Mouse (Mus musculus): ENCODE data around the gene Ifitm10.
"Not testable (repeated sequence)": the region's sequence is repeated elsewhere in the genome, so short reads cannot be mapped to it uniquely, and the experiment has no call there.

Ifitm10 gene

DNA sequence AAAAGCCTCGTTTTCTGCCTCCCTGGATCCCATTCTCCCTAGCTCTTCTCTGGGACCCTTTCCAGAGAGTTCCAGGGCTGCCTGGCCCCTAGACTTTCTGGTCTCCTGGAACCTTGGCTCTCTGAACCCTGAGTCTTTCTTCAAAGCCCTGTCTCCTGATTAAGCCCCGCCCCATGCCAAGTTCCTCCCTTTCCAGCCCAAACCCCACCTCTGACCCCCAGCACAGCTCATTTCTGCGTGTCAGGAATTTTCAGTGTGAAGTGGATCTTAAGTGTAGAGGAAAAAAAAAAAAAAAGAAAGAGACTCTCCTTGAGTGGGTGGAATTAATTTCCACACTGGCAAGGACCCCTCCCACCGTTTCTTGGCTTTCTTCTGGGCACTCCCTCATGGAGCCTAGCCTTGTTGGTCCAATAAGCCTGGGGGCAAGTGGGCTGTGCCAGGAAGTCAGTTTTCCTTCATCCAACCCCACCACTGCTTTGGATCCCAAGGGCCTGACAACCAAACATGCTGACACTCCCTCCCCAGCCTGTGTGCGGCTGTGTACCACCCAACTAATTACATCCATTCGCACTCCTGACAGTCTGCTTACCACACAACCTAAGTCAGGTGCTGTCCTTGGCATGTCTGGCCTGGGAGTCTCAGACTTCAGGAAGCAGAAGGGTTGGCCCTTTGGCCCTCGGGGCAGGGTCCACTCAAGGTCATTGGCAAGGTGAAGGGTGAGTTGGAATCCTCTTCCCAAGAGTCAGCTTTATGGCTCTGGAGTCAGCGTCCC lies at the start of gene Ifitm10:
Gene Ifitm10, minus strand, starts transcription at position 113 of the 772 bp plus-strand sequence.
- DNase-seq = no peak

DNA sequence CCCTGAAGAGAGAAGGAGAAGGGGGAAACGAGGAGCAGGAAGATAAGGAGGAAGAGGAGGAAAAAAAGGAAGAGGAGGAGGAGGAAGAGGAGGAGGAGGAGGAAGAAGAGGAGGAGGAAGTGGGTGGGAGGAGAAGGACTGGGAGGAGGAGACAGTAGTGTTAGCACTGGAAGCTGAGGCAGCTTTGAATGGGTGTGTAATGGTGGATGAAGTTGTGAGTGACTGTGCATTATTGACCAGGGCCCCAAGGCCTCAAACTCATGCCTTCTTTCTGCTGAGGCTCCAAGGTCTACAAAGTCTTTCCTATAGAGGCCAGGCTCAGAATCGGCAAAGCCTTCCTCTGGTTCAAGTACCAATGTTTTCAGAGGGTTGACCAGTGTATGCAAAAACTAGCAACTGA lies 48.3 kb upstream of the Ifitm10 start:
- no peak for DNase-seq

DNA sequence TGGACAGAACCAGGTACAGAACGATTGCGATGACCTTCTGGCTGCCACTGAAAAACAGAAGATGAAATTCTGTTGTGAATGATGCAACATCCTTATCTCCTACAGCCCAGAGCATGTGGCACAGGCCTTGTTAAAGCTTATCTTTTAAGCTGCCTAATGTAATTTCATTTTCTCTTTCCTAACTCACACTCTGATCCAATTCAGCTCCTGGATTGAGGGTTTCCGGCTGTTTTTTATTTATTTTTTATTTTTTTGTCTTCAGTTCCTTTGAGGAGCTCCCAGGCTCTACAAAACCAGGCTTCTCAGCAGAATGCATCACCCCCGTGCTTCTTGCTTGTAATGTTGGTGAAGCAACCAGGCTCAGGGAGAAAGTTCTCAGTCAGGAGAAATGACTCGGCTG lies 46.3 kb upstream of the Ifitm10 start:
- DNase-seq = no peak

DNA sequence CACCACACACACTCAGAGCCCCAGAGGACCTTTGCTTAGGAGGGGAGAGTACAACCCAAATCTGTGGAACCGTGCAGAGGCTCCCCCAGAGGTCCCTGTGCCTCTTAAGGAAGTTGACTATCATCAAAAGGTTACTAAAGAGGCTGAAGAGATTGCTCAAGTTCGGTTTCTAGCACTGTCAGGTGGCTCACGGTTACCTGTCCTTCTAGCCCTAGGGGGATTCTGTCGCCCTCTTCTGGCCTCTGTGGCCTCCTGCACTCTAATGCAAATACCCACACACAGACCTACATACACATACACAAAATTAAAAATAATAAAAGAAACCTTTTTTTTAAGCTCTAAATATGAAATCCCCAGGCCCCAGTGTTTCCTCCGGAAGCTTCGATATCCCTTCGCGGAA lies 45.1 kb upstream of the Ifitm10 start:
- no peak for DNase-seq

DNA sequence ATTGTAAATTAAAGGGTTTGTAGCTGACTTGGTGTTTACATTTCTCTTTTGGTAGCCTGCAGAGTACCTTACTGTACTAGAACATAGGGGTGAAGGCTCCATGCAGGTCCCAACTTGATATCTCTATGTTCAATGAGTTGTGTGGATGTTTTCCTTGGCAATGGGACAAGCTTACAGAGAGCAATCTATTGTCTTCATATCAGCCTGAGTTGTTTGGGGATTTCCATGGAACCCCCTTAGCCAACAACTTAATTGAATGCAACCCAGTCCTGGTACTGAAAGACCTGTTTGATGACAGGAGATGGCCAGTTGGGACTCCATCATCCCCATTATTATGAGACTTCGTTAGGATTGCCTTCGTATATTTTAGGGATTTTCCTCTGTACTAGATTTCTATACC lies 44.5 kb upstream of the Ifitm10 start:
- DNase-seq = no peak

DNA sequence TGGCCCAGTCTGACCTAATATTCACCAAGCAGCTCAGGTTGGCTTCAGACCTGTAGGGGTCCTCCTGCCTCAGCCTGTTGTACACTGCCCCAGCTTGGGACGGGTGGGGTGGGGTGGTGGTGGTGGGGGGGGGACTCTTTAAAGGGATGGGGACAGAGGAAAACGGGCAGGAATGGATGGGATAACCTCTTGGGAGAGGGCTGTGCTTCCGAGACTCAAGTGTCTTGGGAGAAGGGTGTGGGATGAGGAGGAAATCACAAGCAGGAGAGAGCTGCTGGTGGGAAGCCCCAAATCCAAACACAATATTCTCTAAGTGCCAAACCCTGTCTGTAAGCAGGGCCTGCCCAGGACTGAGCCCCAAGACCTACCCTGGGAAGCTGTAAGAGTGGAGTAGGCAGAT lies 42.7 kb upstream of the Ifitm10 start:
- DNase-seq = no peak

DNA sequence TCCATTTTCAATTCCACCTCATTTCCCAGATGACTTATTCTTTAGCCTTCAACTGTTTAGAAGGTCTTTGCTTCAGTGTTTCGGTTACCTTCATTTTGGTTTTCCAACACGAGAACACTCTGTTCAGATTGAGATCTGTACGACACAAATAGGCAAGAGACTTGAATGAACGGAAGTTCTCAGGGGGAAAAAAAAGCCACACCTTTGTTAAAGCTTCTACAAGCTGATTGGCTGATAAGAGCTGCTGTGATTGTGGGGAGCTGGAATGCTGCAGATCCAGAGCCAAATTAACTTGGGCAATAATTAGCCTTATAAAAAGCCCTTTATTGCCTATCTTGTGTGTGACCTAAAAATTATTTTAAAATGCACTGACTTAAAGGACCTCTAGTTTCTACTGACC lies 41.8 kb upstream of the Ifitm10 start:
- no peak for DNase-seq

DNA sequence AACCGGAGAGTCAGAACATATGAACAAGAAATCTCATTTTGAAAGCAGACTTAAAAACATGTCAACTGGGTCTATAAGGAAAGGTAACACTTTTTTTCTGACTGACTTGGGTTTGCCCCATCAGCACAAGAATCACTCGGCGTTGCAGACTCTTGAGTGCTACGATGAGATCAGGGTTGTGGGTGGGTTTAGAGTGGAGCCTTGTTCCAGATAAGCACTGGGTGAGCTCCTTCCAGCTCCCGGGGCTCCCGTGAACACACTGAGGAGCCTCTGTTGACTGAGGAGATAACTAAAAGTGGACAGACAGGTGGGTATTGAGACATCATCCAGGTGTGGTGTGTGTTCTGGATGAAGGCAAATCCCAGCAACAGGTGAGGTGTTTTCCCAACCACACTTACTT lies 39.7 kb upstream of the Ifitm10 start:
- DNase-seq = no peak

DNA sequence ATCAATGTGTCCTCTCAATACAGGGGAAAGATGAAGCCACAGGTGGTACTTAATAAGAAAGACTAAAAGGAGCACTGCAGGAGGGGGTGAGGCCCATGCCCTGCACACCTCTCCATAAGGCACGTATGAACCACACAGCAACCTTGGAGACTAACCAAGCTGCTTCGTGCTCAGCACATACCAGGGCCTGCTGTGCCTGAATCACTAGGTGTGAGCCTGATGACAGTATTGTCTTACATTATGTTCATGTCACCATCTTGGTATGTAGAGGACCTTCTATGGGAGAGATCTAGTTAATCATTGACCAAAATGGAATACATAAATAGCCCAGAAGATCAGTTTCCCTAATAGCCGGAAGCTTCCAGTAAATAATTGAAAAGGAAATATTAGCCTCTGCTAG lies 36.0 kb upstream of the Ifitm10 start:
- DNase-seq = no peak

DNA sequence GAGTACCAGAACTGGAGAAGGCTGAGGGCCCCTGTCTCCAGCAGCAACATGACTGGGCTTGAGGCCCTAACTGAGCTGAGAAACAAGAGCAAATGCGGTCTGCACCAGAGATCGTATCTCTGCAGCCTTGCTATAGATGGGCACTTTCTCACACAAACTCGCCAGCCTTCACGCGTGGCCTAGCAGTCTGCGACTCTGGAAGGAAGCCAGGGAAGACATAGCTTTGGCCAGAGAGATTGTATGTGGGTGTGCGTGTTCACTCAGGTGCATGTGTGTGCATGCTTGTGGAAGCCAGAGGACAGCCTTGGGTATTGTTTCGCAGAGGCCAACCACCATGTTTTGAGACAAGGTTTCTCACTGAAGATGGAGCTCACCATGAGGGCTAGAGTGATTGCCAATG lies 35.1 kb upstream of the Ifitm10 start:
- DNase-seq = no peak

DNA sequence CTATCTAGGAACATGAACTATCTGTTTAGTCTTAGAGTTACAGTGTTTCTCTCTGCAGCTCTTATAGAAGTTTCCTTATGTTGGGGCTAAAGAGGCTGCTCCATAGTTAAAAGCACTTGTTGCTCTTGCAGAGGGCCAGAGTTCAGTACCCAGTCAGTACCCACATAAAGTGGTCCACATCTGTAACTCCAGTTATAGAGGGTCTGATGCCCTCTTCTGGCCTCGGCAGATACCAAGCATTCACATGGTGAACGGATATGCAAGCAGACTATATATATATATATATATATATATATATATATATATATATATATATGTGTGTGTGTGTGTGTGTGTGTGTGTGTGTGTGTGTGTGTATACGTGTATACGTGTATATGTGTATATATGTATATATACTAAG lies 34.4 kb upstream of the Ifitm10 start:
- DNase-seq = no peak

DNA sequence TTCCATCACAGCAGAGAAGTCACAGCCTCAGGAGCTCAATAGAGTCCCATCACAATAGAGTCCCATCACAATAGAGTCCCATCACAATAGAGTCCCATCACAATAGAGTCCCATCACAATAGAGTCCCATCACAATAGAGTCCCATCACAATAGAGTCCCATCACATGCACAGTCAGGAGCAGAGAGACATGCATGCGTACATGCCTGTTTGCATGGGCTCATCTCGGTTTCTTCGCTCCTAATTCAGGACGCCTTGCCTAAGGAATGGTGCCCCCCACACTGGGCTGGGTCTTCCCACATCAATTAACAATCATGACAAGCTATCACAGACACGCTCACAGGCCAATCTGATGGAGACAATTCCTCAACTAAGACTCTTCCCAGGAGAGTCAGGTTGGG lies 31.6 kb upstream of the Ifitm10 start:
- not testable (repeated sequence) for DNase-seq

DNA sequence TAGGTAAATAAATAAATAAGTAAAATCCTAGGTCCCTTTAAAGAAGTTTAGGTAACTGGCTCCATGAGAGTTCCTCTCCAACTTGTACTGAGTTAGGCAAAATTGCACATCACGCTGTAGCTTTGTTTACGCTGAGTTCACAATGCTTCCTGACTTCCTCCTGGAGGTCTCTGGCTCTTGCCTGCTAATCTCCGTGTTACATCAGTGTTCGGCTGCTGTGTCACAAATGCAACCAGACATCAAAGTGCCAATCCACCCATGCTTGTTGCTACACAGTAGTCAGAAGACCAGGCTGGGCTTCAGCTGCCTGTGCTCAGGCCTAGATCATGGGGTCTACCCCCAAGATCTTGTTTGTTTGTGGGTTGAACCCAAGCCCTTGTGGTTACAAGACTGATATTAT lies 30.0 kb upstream of the Ifitm10 start:
- no peak for DNase-seq

DNA sequence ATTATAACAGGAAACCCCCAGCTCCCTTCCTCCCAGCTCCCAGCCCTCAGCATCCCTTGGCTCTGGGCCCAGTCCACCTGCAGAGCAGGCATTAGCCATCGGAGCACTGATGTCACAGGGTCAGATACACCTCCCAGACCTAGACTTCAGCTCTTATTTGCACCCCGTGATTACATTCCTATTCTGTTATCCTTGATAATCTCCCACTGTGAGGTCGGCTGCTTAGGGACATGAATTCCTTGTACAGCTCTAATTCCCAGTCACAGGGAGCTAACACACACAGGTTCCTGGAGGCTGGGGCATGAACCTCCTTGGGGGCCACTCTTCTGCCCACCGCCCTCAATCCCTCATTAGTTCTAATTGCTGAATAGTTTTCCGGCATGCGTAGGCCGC lies 27.2 kb upstream of the Ifitm10 start:
- no peak for DNase-seq

DNA sequence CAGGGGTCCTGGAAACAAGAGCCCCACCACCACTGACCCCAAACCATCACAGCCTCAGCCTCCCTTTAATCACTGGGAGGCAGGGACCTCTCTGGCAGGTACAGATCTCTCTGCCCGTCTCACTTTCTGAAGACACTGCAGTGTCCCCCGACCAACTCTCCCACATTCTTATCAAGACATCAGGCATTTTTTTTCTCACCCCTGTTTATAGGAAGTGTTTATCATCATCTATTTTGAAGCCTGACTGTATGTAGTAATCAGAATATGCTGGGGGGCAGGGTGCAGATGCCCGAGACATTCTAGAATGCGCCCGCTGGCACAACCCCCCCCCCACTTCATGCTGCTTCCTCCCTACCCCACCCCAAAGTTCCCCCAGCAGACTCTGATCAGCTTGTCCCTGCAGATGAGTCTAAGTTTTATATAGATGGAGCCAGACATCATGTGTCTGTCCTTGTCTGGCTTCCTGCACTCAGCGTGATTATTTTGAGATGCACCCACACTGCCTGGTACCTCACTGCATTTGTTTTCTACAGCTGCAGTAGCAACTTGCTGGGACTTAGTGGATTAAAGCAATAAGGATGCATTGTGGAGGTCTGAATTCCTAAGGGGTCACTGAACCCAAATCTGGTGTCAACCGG lies 26.7 kb upstream of the Ifitm10 start:
- no peak for DNase-seq

DNA sequence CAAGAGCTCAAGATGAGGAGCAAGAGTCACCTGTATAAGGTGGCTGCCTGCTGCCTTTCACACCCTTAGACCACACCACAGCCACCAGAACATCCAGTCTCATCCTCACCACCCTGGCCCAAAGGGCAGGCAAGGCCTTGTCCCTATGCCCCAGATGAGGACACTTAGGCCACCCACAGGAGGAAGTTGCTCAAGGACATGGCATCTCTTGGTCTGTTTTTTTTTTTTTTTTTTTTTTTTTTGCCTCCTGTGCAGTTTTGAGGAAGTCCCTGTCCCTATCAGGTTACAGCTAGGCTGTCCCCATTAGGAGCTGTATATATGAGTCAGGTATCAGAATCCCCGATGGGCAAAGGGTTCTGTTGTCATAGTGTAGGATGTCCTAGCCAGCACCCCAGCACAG lies 25.7 kb upstream of the Ifitm10 start:
- DNase-seq = no peak

DNA sequence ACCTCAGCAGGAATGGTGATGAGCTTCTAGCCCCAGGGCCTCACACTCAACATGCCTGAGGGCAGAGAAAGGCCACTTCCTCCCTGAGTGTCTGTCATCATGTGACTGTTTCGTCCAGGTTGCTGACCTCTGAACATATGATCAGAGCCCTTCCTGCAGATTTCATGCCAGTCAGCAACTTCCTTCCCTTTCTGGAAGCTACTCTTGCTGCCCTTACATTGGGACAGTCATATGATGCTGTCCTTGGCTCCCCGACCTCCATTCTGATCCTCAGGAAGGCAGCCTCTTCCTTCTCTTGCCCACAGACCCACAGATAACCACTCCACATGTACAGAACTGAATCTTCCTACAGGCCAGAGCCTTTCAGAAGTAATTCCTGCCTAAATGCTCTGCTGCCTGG lies 24.5 kb upstream of the Ifitm10 start:
- DNase-seq = no peak

DNA sequence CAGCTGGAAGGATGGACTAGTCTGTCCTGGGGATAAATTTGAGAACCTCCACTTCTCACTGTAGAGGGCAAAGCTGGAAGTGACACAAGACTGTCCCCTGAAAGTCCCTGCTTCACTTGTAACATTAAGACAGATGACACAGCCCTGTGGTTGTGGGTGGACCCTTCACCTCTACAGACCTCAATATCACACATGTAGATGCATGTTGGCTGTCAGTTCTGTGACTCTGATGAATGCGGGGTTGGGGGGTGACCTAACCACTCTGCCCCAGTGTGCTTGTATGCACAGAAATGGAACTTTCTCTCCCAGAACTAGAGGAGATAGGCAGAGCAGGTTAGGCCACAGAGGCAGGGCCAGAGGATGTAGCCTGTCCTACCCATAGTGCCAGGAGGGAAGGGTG lies 23.1 kb upstream of the Ifitm10 start:
- no peak for DNase-seq

DNA sequence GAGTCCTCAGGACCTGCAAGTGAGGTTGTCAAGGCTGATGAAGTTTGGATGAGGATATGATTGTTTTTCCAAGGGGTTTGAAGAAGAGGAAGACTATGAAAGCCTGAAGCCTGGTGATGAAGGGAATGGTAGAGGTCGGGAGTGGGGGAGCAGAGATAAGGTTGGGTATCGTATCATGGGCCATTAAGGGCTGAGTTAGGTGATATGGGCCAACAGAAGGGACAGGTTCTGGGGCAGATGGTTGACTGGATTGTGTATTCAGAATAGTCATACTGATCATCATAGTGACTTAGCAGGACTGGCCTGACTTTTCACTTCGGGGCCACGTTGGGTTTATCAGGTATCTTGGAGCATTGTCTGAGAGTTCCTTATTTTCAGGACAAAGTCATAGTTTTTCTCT lies 21.9 kb upstream of the Ifitm10 start:
- no peak for DNase-seq

DNA sequence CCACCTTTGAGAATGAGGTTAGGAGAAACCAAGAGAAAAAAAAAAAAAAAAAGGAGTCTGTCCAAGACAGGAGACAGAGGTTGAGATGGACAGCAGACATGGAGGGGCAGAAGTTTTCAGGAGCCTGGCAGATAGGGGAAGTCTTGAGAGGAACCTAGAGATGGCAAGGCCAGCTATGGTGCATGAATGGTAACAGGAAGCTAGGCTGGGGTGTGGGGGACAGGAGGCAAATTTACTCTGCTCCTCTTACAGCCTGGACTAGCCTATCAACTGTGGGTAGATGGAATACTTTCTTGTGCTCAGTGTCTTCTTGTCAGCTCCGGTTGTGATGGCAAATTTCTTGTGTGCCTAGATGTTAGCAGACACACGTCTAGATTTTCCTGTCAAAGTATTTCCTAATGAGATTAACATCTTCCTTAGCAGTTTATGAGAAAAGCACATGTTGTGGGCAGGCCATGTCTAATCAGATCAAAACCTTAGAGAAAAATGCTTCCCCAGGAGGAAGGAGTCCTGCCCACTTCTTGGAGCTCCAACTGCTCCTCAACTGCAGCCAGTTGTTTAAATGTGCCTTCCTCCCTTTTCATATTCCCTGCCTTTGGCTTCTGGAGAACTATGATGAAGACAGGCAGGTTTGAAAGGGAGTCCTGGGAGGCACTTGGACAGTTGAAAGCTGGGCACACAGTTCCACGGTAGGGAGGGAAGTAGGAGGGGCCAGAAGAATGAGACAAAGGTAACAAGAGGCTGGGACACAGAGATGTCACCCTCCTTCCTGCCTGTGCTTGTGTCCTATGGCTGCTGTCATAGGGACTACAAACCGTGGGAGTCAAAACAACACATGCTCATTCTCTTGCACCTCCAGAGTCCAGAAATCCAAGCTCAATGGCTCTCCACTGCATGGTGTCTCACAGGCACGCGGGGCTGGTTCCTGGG lies 21.0 kb upstream of the Ifitm10 start:
- DNase-seq = no peak

DNA sequence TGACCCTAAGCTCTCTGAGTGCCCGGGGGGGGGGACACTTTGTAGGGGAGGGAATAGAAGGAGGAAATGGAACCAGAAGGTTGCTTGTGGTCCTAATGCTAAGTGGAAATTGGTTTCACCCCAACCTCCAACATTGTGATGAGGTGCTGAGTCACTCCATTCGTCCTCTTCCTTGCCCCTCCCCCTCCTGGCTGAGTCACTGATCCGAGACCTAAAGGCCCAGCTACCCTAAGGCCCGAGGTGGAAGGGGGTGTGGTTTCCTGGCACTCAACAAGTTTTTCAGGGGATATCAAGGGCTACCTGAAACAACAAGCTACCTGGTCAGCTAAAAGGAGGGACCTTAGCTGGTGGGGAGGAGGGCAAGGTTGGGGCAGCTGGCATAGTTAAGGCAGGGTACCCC lies 19.6 kb upstream of the Ifitm10 start:
- DNase-seq = no peak

DNA sequence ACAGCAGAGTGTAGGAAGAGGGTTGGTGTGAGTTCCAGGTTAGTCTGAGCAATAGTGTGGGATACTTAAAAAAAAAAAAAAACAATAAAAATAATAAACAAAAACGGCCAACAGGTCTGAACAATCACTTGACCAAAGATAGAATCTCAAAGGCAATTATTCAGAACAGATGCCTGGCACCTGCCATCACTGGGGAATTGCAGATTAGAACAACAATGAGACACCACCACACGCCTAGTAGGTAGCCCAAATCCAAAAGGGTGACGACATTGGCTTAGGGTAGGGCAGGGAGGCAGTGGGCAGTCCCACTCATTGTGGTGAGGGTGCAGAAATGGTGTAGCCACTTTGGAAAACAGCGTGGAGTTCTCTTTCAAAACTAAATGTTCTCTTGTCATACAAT lies 18.1 kb upstream of the Ifitm10 start:
- no peak for DNase-seq

DNA sequence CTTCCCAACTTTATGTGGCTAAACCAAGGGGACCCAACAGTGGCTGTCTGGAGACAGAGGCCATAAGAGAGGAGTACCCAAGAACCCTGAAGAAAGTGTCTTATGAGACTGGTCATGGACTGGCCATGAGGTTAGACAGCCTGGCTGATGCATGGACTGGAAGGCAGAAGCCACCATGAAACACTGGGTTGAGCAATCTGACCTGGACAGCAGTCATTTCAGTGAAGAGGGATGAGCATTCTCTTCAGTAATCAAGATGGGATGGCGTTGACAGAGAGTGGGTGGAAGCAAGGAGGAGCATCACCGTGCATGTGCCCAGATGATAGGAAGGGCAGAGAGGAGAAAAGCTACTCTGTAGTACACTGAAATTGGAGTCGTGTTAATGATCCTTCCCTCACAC lies 17.6 kb upstream of the Ifitm10 start:
- DNase-seq = no peak

Measured in right cerebral cortex, postnatal 25 days (tissue).